Mouse (Mus musculus) forebrain, embryonic 15.5 days (tissue): Measurements from ENCODE around the gene Tceanc2. TPM values are rescaled to one million over a fixed set of nuclear protein-coding genes. Genes with fewer than 3 reads are reported as not detected.
"Not testable (repeated sequence)": the region's sequence is repeated elsewhere in the genome, so short reads cannot be mapped to it uniquely, and the experiment has no call there.

ENCODE experiments used
- ATAC-seq: fragments of 200-750 bp; cut with Nextera tagmentation; replicated peaks from 2 replicates; pipeline ENCODE4 v1.8.0; 2017; ENCODE audit warnings: mild to moderate bottlenecking, moderate TSS enrichment, moderate library complexity
- H3K27ac ChIP-seq: fragments of 300-500 bp; sonication (generic); replicated peaks from 2 replicates; pipeline ENCODE4 v1.5.1; 2015; ENCODE audit warnings: mild to moderate bottlenecking, inconsistent platforms
- H3K27me3 ChIP-seq: fragments of 300-500 bp; sonication (generic); 2 replicates; pipeline ENCODE4 v1.6.1; 2015; ENCODE audit warnings: inconsistent platforms
- H3K36me3 ChIP-seq: fragments of 300-500 bp; sonication (generic); 2 replicates; pipeline ENCODE4 v1.6.1; 2015; ENCODE audit warnings: mild to moderate bottlenecking, inconsistent platforms
- H3K4me1 ChIP-seq: fragments of 300-500 bp; sonication (generic); 2 replicates; pipeline ENCODE4 v1.6.1; 2015; ENCODE audit warnings: inconsistent platforms
- H3K4me2 ChIP-seq: fragments of 300-500 bp; sonication (generic); replicated peaks from 2 replicates; pipeline ENCODE4 v1.6.1; 2015; ENCODE audit warnings: mild to moderate bottlenecking, inconsistent platforms
- H3K4me3 ChIP-seq: fragments of 300-500 bp; sonication (generic); 2 replicates; pipeline ENCODE4 v1.5.1; 2015; ENCODE audit warnings: mild to moderate bottlenecking, inconsistent platforms
- H3K9ac ChIP-seq: fragments of 300-500 bp; sonication (generic); replicated peaks from 2 replicates; pipeline ENCODE4 v1.6.1; 2015; ENCODE audit warnings: mild to moderate bottlenecking, inconsistent platforms
- H3K9me3 ChIP-seq: fragments of 300-500 bp; sonication (generic); 2 replicates; pipeline ENCODE4 v1.6.1; 2016; ENCODE audit warnings: inconsistent platforms
- WGBS: fragments of 180-500 bp; shearing (Covaris S2); methylation state at CpG from one replicate; pipeline ENCODE4 v1.1.7; 2015; ENCODE audit warnings: mixed read lengths; 5-methylcytosine and 5-hydroxymethylcytosine counted together
- polyA plus RNA-seq: library from polyadenylated mRNA; unstranded; fragments of >200 nt; fragmentation: Nextera tagmentation; extraction: Ambion mirVana; gene quantifications from 2 replicates; pipeline ENCODE4 v1.2.1, GENCODE M21; 2015

Gene Tceanc2
- polyA plus RNA-seq, 1 experiment from 2014 or later = 45.9 TPM

- no peak overlapping the region for H3K9ac ChIP-seq
- ATAC-seq = no peak
- H3K4me1 ChIP-seq = 0 out of 2 replicates have a peak, but pooled peaks cover 2% of the 10 kb centered on the region
- no peaks in the 10 kb centered on the region for H3K9me3 ChIP-seq
- no peak overlapping the region for H3K4me3 ChIP-seq
- no peaks in the 10 kb centered on the region for H3K36me3 ChIP-seq
- H3K4me2 ChIP-seq = no peak overlapping the region
- H3K27ac ChIP-seq = no peak overlapping the region
- H3K27me3 ChIP-seq = no peaks in the 10 kb centered on the region
- 34% methylated on average over 12 of the region's 12 CpGs for WGBS
Observed at GRCm38 (mm10) chr4:107121165-107121943, 57.6 kb downstream of the Tceanc2 start.

- no peak for ATAC-seq
- H3K27ac ChIP-seq = no peak overlapping the region
- 98% methylated on average over 6 of the region's 6 CpGs for WGBS
Observed at GRCm38 (mm10) chr4:107120676-107121075, 58.2 kb downstream of the Tceanc2 start.

GRCm38 (mm10) chr4:107119056-107119455 lies 59.9 kb downstream of the Tceanc2 start:
- no peak overlapping the region for H3K4me3 ChIP-seq
- WGBS = 66% methylated on average over 4 of the region's 4 CpGs
- H3K27me3 ChIP-seq = no peaks in the 10 kb centered on the region
- H3K4me1 ChIP-seq = 0 out of 2 replicates have a peak, but pooled peaks cover 2% of the 10 kb centered on the region
- no peak for ATAC-seq
- H3K36me3 ChIP-seq = no peaks in the 10 kb centered on the region
- no peak overlapping the region for H3K9ac ChIP-seq
- H3K27ac ChIP-seq = no peak overlapping the region
- no peaks in the 10 kb centered on the region for H3K9me3 ChIP-seq
- no peak overlapping the region for H3K4me2 ChIP-seq

More at GRCm38 (mm10) chr4:107120676-107121075, 58.2 kb downstream of the Tceanc2 start:
- Histone ChIP-seq H3K36me3 (no peaks in the 10 kb centered on the region), H3K9ac (no peak overlapping the region), H3K9me3 (no peaks in the 10 kb centered on the region), H3K27me3 (no peaks in the 10 kb centered on the region), H3K4me3 (no peak overlapping the region), H3K4me1 (0 out of 2 replicates have a peak, but pooled peaks cover 2% of the 10 kb centered on the region), H3K4me2 (no peak overlapping the region)

GRCm38 (mm10) chr4:107117741-107118385 lies 61.1 kb downstream of the Tceanc2 start:
- H3K36me3 ChIP-seq = no peaks in the 10 kb centered on the region
- WGBS = 90% methylated on average over 2 of the region's 2 CpGs
- H3K9ac ChIP-seq = no peak overlapping the region
- H3K4me3 ChIP-seq = no peak overlapping the region
- no peak overlapping the region for H3K4me2 ChIP-seq
- no peaks in the 10 kb centered on the region for H3K9me3 ChIP-seq
- 0 out of 2 replicates have a peak, but pooled peaks cover 2% of the 10 kb centered on the region for H3K4me1 ChIP-seq
- no peak for ATAC-seq
- H3K27ac ChIP-seq = no peak overlapping the region
- no peaks in the 10 kb centered on the region for H3K27me3 ChIP-seq

GRCm38 (mm10) chr4:107114278-107114677 lies 64.6 kb downstream of the Tceanc2 start:
- H3K4me1 ChIP-seq = no peaks in the 10 kb centered on the region
- H3K9ac ChIP-seq = no peak overlapping the region
- H3K36me3 ChIP-seq = no peaks in the 10 kb centered on the region
- no peak overlapping the region for H3K4me3 ChIP-seq
- no peak overlapping the region for H3K4me2 ChIP-seq
- no peaks in the 10 kb centered on the region for H3K9me3 ChIP-seq
- ATAC-seq = no peak
- H3K27ac ChIP-seq = no peak overlapping the region
- WGBS = 70% methylated on average over 8 of the region's 8 CpGs
- no peaks in the 10 kb centered on the region for H3K27me3 ChIP-seq

- not testable (repeated sequence) for H3K9me3 ChIP-seq, H3K27me3 ChIP-seq, H3K4me1 ChIP-seq, H3K27ac ChIP-seq, H3K9ac ChIP-seq, ATAC-seq, H3K4me2 ChIP-seq, H3K36me3 ChIP-seq, H3K4me3 ChIP-seq
- WGBS = 93% methylated on average over 6 of the region's 6 CpGs
Observed at GRCm38 (mm10) chr4:107109181-107109580, 69.7 kb downstream of the Tceanc2 start.

- no peaks in the 10 kb centered on the region for H3K27me3 ChIP-seq
- H3K4me2 ChIP-seq = no peak overlapping the region
- H3K9ac ChIP-seq = no peak overlapping the region
- H3K27ac ChIP-seq = no peak overlapping the region
- 52% methylated on average over 13 of the region's 13 CpGs for WGBS
- 0 out of 2 replicates have a peak, but pooled peaks cover 4% of the 10 kb centered on the region for H3K4me1 ChIP-seq
- H3K36me3 ChIP-seq = no peaks in the 10 kb centered on the region
- no peak overlapping the region for H3K4me3 ChIP-seq
- H3K9me3 ChIP-seq = no peaks in the 10 kb centered on the region
- ATAC-seq = no peak
Observed at GRCm38 (mm10) chr4:107108291-107108731, 70.6 kb downstream of the Tceanc2 start.

GRCm38 (mm10) chr4:107106777-107107176 lies 72.1 kb downstream of the Tceanc2 start:
- H3K27me3 ChIP-seq = no peaks in the 10 kb centered on the region
- 92% methylated on average over 16 of the region's 16 CpGs for WGBS
- H3K4me1 ChIP-seq = 0 out of 2 replicates have a peak, but pooled peaks cover 4% of the 10 kb centered on the region
- no peak overlapping the region for H3K4me2 ChIP-seq
- no peak overlapping the region for H3K4me3 ChIP-seq
- no peak overlapping the region for H3K9ac ChIP-seq
- H3K27ac ChIP-seq = no peak overlapping the region
- no peaks in the 10 kb centered on the region for H3K9me3 ChIP-seq
- no peaks in the 10 kb centered on the region for H3K36me3 ChIP-seq
- no peak for ATAC-seq

- H3K4me3 ChIP-seq = no peak overlapping the region
- H3K4me1 ChIP-seq = no peaks in the 10 kb centered on the region; the same call in 1 of the 2 replicates
- no peak overlapping the region for H3K9ac ChIP-seq
- H3K4me2 ChIP-seq = no peak overlapping the region
- no peaks in the 10 kb centered on the region for H3K27me3 ChIP-seq
- no peak for ATAC-seq
- H3K27ac ChIP-seq = no peak overlapping the region
- 80% methylated on average over 8 of the region's 8 CpGs for WGBS
- H3K36me3 ChIP-seq = no peaks in the 10 kb centered on the region
- H3K9me3 ChIP-seq = no peaks in the 10 kb centered on the region
Observed at GRCm38 (mm10) chr4:107102220-107102619, 76.7 kb downstream of the Tceanc2 start.

GRCm38 (mm10) chr4:107098791-107099525 lies 80.0 kb downstream of the Tceanc2 start:
- WGBS = 66% methylated on average over 17 of the region's 17 CpGs
- Histone ChIP-seq H3K9ac (no peak overlapping the region), H3K4me1 (peaks cover 3% of the 10 kb centered on the region; the same call in 1 of the 2 replicates), H3K4me2 (no peak overlapping the region), H3K4me3 (no peak overlapping the region), H3K36me3 (no peaks in the 10 kb centered on the region), H3K27ac (no peak overlapping the region), H3K9me3 (no peaks in the 10 kb centered on the region), H3K27me3 (no peaks in the 10 kb centered on the region)
- ATAC-seq = no peak

GRCm38 (mm10) chr4:107098375-107098774 lies 80.5 kb downstream of the Tceanc2 start:
- no peak overlapping the region for H3K4me2 ChIP-seq
- H3K36me3 ChIP-seq = no peaks in the 10 kb centered on the region
- 87% methylated on average over 10 of the region's 10 CpGs for WGBS
- H3K4me1 ChIP-seq = peaks cover 3% of the 10 kb centered on the region; the same call in 1 of the 2 replicates
- H3K9ac ChIP-seq = no peak overlapping the region
- H3K4me3 ChIP-seq = no peak overlapping the region
- no peaks in the 10 kb centered on the region for H3K27me3 ChIP-seq
- ATAC-seq = no peak
- no peaks in the 10 kb centered on the region for H3K9me3 ChIP-seq
- H3K27ac ChIP-seq = no peak overlapping the region

GRCm38 (mm10) chr4:107097871-107098270 lies 81.0 kb downstream of the Tceanc2 start:
- Histone ChIP-seq H3K36me3 (no peaks in the 10 kb centered on the region), H3K4me1 (peaks cover 3% of the 10 kb centered on the region; the same call in 1 of the 2 replicates), H3K9me3 (no peaks in the 10 kb centered on the region), H3K27me3 (no peaks in the 10 kb centered on the region), H3K9ac (no peak overlapping the region), H3K27ac (no peak overlapping the region), H3K4me3 (no peak overlapping the region), H3K4me2 (no peak overlapping the region)
- 66% methylated on average over 15 of the region's 15 CpGs for WGBS
- ATAC-seq = no peak
